Mouse (Mus musculus): ENCODE data around the gene Zmpste24.

Zmpste24 gene

DNA sequence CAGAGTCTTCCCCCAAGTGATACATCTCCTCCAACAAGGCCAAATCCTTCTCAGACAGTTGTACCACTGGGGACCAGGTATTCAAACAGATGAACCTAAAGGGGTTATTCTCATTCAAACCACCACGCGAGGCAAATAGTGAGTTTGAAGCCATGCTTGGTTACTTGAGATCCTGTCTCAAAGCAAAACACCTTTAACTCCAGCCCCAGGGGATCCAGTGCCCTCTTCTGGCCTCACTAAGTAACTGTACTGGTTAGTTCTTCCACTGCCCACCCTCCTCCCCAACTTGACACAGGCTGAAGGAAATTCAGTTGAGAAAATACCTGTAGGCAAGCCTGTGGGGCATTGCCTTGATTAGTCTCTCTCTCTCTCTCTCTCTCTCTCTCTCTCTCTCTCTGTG lies 65.0 kb downstream of the Zmpste24 start:
- in situ Hi-C loops (cut with MboI; ENCODE audit: low sequenced_read_pairs): loop anchor here (10.0 kb wide), 1 partner anchor 48 kb away; no protein-coding TSS in a partner anchor

DNA sequence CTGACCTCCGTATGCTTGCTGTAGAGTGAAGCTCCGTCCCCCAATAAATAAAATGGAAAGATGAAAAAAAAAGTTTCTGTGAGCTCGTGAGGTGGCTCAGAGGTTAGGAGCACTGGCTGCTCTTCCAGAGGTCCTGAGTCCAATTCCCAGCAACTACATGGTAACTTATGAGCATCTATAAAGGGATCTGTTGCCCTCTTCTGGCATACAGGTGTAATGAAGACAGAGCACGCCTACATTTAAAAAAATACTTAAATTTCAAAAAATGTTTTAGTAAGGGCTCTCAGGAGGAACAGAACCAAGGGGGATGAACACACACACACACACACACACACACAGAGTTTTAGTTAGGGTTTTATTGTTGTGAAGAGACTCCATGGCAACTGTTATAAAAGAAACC lies 66.6 kb downstream of the Zmpste24 start:
- in situ Hi-C loops (cut with MboI; ENCODE audit: low sequenced_read_pairs): loop anchor here (10.0 kb wide), 1 partner anchor 47 kb away; no protein-coding TSS in a partner anchor

DNA sequence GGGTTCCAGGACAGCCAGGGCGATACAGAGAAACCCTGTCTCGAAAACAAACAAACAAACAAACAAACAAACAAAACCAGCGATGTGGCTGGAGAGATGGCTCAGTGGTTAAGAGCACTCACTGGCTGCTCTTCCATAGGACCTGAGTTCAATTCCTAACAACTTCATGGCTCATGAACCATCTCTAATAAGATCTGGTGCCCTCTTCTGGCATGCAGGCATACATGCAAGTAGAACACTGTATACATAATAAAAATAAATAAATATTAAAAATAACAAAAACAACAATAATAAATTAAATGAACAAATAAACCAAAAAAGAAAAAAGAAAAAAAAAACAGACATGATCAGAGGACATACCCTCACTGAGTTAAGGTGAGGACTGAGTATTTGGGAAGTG lies 68.4 kb downstream of the Zmpste24 start:
- in situ Hi-C loops (cut with MboI; ENCODE audit: low sequenced_read_pairs): loop anchor here (10.0 kb wide), 1 partner anchor 45 kb away; no protein-coding TSS in a partner anchor

DNA sequence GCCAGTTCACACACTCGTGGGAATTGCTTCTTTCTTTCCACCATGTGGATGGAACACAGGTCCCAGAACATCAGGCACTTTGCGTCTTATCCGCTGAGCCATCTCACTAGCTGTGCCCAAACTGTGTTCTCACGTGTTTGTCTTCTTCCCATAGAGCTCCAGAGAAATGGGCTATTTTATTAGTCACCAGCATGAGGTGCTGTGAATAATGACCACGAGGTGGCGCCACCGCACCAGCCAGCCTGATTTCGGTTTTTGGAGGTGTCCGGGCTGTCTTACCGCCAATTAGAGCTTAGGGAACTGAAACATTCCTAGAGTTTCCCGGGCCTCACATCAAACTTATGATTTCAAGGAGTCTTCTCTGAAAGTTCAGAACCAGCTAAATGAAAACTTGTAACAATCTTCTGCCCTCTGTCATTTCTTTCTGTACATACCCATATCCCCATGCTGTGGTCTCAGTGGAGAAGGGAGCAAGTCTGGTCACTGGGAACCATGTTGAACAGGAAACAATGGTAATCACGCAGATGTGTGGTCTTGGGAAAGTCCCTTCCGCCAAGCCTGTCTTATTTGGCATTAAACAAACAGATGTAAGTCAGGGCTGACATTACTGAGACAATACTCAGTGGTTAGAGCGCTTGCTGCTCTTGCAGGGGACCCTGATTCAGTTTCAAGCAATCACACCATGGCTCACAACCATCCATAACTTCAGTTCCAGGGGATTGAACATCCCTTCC lies 69.2 kb downstream of the Zmpste24 start:
- in situ Hi-C loops (cut with MboI; ENCODE audit: low sequenced_read_pairs): no loop called here

DNA sequence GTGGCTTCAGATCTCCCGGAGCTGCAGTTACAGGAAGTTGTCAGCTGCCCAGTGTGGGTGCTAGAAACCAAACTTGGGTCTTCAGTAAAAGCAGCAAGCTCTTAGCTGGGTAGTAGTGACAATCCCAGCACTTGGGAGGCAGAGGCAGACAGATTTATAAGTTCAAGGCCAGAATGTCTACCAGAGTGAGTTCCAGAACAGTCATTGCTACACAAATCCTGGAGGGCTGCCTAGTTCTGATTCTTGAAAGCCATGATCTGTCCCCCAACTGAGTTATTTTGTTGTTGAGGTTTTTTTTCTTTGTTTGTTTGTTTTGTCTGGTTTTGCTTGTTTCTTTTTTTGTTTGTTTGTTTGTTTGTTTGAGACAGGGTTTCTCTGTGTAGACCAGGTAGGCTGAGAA lies 69.9 kb downstream of the Zmpste24 start:
- in situ Hi-C loops (cut with MboI; ENCODE audit: low sequenced_read_pairs): no loop called here

DNA sequence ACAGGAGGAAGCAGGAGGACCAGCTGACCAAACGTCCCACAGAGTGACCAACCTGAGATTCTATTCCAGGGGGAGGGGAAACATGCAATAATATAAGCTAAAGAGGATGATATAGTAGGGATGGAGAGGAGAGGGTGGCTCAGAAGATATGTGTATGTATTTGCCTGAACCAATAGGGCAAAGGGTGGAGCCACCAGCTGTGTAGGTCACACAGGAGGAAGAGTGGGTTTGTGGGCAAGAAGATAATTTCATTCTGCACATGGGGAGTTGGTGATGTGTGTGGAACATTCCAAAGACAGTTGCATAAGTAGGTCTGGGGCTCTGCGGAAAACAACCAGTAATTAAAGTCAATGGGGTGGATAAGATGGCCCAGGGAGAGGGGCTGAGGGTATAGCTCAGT lies 72.4 kb downstream of the Zmpste24 start:
- in situ Hi-C loops (cut with MboI; ENCODE audit: low sequenced_read_pairs): no loop called here

DNA sequence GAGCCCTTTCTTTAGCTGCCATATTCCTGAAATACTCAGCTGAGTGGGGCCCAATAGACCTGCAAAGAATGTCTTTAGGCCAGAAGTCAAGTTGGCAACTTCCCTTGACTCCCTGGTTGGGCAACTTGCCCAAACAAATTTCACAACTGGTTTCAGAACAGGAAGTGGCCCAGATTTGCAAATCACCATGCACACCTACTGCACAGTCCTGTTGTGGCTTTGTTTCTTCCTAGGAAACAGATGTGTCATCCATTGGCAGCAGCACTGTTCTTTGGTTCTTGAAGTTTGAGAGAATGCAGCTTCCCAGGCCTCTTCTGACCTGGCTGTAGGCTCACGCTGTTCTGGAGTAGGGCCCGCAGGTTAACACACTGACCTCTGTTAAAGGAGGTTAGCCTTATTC lies 74.1 kb downstream of the Zmpste24 start:
- in situ Hi-C loops (cut with MboI; ENCODE audit: low sequenced_read_pairs): no loop called here

DNA sequence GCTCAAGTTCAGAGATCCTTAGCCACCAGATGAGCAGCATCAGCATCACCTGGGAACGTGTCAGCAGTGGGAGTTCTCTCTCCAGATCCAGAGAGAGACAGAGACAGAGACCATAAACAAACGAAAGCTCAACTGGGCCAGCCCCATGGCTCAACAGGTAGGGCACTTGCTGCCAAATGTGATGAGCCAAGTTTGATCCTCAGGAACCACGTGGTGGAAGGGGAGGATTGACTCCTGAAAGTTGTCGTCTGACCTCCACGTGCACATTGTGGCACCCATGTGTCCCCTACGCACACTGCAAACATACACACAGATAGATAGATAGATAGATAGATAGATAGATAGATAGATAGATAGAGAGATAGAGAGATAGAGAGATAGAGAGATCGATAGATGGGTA lies 74.6 kb downstream of the Zmpste24 start:
- in situ Hi-C loops (cut with MboI; ENCODE audit: low sequenced_read_pairs): no loop called here

- in situ Hi-C loops (cut with MboI; ENCODE audit: low sequenced_read_pairs): no loop called here
Observed at GRCm38 (mm10) chr4:121021911-121022310, 76.1 kb downstream of the Zmpste24 start.

DNA sequence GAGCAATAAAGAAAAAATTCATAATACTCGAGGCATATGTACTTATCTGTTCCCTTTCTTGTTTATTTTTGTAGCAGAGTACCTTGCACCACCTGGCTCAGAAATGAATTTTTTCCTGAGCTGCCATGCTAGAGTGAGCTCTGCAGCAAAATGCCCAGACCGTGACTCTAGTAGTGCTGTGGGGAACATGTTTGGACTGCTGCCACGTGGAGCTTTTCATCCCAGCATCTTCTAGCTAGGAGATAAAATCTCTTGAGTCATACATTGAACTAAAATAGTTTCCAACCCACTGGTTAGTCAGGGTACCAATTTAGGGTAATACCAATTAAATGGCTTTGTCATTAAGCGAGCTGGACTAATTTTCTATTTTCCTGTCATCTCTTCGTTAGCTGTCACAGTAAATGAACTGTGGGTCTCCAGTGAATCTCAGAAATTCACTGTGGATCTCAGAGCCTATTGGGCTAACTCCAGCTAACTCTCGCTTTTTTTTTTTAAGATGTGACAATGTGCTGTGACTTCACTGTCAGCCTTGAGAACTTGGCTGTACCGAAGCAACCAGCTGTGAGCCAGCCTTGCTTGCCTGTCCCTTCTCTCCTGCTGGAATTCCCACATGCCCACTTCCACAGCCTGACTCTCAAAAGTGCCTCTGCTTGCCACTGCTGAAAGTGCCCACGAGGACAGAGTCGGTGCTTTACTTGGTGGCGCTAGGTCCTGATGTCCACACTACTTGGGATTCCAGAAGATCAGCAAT lies 77.8 kb downstream of the Zmpste24 start:
- in situ Hi-C loops (cut with MboI; ENCODE audit: low sequenced_read_pairs): no loop called here

DNA sequence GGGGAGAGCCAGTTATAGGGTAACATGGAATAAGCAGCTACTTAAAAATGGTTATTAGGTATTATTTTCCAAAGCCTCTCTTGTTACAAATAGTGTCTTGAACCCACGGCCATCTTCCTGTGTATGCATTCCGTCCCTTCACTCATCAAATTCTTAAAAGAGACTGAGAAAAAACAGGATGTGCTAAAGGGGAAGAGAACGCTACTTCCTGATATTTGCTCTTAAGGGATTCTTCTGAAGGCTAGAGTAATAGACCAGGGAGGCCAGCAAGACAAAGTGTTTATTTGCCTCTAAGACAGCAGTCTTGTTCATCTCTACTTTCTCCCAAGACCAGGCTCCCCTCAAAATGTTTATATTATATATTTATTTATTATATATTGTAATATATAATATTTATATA lies 79.8 kb downstream of the Zmpste24 start:
- in situ Hi-C loops (cut with MboI; ENCODE audit: low sequenced_read_pairs): no loop called here

DNA sequence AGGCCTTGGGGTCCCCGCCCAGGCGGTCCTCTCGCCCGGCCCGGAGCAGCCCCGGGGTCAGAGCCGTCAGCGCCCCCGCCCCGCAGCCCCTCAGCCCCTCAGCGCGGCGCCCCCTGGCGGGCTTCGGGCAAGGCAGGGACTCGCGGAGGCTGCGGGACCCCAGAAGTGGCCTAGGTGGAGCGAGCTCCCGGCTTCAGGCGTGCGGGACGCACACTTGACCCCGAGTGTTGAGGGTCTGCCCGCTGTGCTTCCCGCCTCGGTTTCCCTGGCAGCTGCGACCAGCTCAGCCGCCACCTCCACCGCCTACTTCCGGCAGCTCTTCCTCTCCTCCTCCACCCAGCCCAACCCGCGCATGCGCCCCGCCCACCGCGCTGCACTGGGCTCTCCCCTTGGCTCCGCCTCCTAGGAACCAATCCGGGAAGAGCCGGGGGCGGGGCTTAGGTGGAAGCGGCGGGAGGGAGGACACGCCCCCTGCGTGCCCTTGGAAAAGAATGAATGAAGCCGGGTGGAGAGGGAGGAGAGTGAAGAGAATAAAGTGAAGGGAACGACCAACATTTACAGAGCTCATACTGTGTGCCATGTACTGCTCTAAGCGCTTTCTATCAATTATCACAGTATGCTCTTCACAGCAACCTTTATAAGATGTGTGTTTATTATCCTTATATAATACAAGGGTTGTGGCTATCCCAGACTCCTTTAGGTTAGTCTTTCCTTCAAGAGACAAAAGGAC lies 80.9 kb downstream of the Zmpste24 start, which contains the start of gene Smap2:
Gene Smap2, minus strand, starts transcription at position 320 of the 730 bp plus-strand sequence.
- in situ Hi-C loops (cut with MboI; ENCODE audit: low sequenced_read_pairs): no loop called here

- in situ Hi-C loops (cut with MboI; ENCODE audit: low sequenced_read_pairs): no loop called here
Observed at GRCm38 (mm10) chr4:121016021-121016898, 81.8 kb downstream of the Zmpste24 start.

GRCm38 (mm10) chr4:121015268-121015659 lies 82.8 kb downstream of the Zmpste24 start:
- in situ Hi-C loops (cut with MboI; ENCODE audit: low sequenced_read_pairs): no loop called here

DNA sequence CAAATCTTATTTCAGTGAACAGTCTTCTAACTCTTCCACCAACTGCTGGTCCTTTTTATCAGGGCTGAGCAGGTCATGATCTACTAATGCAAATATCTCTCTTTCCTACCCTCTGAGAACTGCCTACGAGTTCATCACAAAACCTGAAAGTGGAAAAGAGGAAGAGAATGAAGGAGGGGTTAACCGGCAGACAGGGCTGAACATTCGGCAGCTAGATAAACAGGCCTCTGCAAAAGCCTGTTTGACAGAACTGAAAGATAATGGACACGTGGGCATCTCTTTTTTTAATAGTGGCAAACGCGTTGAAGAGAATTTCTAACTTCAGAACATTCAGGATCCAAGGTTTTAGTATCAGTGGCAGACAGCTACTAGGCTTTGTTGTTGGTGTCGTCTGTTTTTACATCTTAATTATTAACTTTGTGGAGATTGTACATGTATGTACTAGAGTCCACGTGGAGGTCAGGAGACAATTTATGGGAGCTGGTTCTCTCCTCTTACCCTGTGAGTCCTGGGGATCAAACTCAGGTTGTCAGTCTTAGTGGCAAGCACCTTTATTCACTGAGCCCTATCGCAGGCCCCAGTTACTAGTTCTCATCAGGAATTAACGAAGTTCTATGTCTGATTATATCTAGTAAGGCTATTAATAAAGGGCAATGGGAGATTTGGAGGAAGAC lies 83.3 kb downstream of the Zmpste24 start:
- in situ Hi-C loops (cut with MboI; ENCODE audit: low sequenced_read_pairs): no loop called here

DNA sequence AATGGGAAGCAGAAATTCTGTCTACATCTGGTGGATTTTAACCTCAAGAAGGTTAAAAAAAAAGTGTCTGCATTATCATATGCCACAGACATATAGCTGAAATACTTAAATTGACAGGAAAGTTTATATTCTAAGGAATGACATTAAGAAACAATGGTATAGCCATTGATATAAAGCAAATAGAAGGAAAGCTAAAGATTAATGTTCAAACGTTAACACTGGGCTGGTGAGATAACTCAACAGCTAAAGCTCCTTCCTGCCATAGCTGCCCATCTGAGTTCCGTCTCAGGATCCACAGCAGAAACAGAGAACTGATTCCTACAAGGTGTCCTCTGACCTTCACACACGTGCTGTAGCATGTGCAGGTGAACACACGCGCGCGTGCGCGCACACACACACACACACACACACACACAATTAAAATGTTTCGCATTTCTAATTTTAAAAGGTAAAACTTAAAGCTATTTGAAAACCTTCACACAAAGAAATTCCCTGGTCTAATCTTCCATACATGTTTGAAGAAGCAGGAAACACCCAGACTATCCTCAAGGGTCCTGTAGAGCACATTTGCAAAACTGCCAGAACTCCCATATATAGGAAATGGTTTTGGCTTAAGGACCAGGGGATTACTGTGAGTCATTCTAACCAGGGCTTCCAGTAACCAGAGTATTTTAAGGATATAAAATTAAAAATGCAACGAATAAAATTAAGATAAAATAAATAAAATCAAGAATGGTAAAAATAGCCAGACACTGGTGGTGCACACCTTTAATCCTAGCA lies 87.1 kb downstream of the Zmpste24 start:
- in situ Hi-C loops (cut with MboI; ENCODE audit: low sequenced_read_pairs): no loop called here
